In genomic region chr6:86099003-86099402, GRCm38 (mm10) we compare ENCODE assay signal across 14 mouse cellular contexts.
DNase-seq lines count a peak whose midpoint lies in the region; ATAC-seq and TF ChIP-seq lines count a peak whose summit lies in the region.
"Had no signal": no experiment of that assay in that cellular context is flagged by ENCODE, and none has a peak within 500 bp of the region (broad histone marks: within the 10 kb centered on the region; RNA-seq: fewer than 3 reads in every experiment).

No protein-coding gene starts in this region.

- H3K9ac ChIP-seq in kidney, postnatal 0 days (ENCODE audit: low read depth, low read length): no peak overlapping the region
- H3K9ac ChIP-seq: heart, embryonic 15.5 days had no signal

- whole genome bisulfite sequencing in kidney, postnatal 0 days: 85% methylated on average over 4 of the region's 4 CpGs
- WGBS in heart, embryonic 10.5 days: 83% methylated on average over 4 of the region's 4 CpGs

- H3K4me2 ChIP-seq in kidney, postnatal 0 days (ENCODE audit: low read length): no peak overlapping the region
- H3K4me2 ChIP-seq: heart, embryonic 15.5 days had no signal

- DNase-seq in kidney, postnatal 0 days (ENCODE audit: low spot score): no peak
- no peak for DNase-seq in kidney, adult 9 months
- DNase-seq in thymus, postnatal 0 days (ENCODE audit: low spot score): peak; percentile 17
- no peak for DNase-seq in thymus, postnatal 10 days (ENCODE audit: low spot score in 2 of 2)
- DNase-seq in R1 (ENCODE audit: low read depth, low spot score): peak; percentile 25
- no peak for DNase-seq in heart, adult 8-10 months (ENCODE audit: low spot score)
- no peak for DNase-seq in heart, embryonic 10.5 days (ENCODE audit: low spot score)
- DNase-seq: cerebellum, adult 9-10 months; gastrocnemius, postnatal 25 days; kidney, postnatal 25 days; right cerebral cortex, postnatal 25 days; thymus, postnatal 25 days had no signal

- no peaks in the 10 kb centered on the region for H3K4me1 ChIP-seq in kidney, postnatal 0 days (replicated peaks; ENCODE audit: insufficient read depth, low read length)
- H3K4me1 ChIP-seq in heart, embryonic 10.5 days: peaks cover 8% of the 10 kb centered on the region; the same call in 1 of the 2 replicates
- H3K4me1 ChIP-seq: heart, embryonic 15.5 days had no signal

- H3K27ac ChIP-seq in kidney, postnatal 0 days: no peak overlapping the region
- H3K27ac ChIP-seq in heart, embryonic 10.5 days: no peak overlapping the region
- H3K27ac ChIP-seq: heart, embryonic 15.5 days had no signal

- no peaks in the 10 kb centered on the region for H3K36me3 ChIP-seq in kidney, postnatal 0 days (ENCODE audit: insufficient read depth, low read length)
- no peaks in the 10 kb centered on the region for H3K36me3 ChIP-seq in heart, embryonic 10.5 days
- H3K36me3 ChIP-seq: heart, embryonic 15.5 days had no signal

- H3K9me3 ChIP-seq in kidney, postnatal 0 days (replicated peaks; ENCODE audit: low read length): no peaks in the 10 kb centered on the region
- H3K9me3 ChIP-seq in heart, embryonic 10.5 days: no peaks in the 10 kb centered on the region
- H3K9me3 ChIP-seq: heart, embryonic 15.5 days had no signal

- ATAC-seq in kidney, postnatal 0 days (replicated peaks; ENCODE audit: low FRiP score, low read depth): no peak

- no peaks in the 10 kb centered on the region for H3K27me3 ChIP-seq in kidney, postnatal 0 days (ENCODE audit: insufficient read depth, low read length)
- H3K27me3 ChIP-seq in heart, embryonic 10.5 days (ENCODE audit: insufficient read depth, poor library complexity, severe bottlenecking): peaks cover 13% of the 10 kb centered on the region; the same call in 1 of the 2 replicates

- no peak overlapping the region for H3K4me3 ChIP-seq in kidney, postnatal 0 days (replicated peaks; ENCODE audit: low read depth, low read length)
- H3K4me3 ChIP-seq in heart, embryonic 10.5 days: no peak overlapping the region
- H3K4me3 ChIP-seq: erythroblast, embryonic 14.5 days; heart, embryonic 15.5 days had no signal

- peak; percentile 33 for TF ChIP-seq CTCF in kidney, postnatal 0 days (IDR thresholded peaks at IDR 0.05; ENCODE audit: low read depth)

Comparison
In these comparisons a context has a peak if more than half of its experiments do, and no peak if none do; other contexts are left out.
1. DNase-seq: peak in thymus, postnatal 0 days (single experiment) and R1 (single experiment); none in kidney, postnatal 0 days (single experiment), kidney, adult 9 months (single experiment), thymus, postnatal 10 days (0 of 2), heart, adult 8-10 months (single experiment) and heart, embryonic 10.5 days (single experiment).